Mouse (Mus musculus) small intestine, adult 2 months (tissue): ENCODE results near the gene Dcaf17. TPM values are rescaled to one million over a fixed set of nuclear protein-coding genes. Genes with fewer than 3 reads are reported as not detected.

Experiments used
- H3K27ac ChIP-seq: fragments of 200-500 bp; 2 replicates; pipeline ENCODE4 v1.5.1; 2012; ENCODE audit warnings: low read depth, low read length, control low read depth, inconsistent platforms; ENCODE audit not compliant: insufficient read depth
- H3K27me3 ChIP-seq: fragments of 200-500 bp; 2 replicates; pipeline ENCODE4 v1.6.1; 2012; ENCODE audit warnings: mild to moderate bottlenecking, moderate library complexity, low read length, inconsistent platforms; ENCODE audit not compliant: control insufficient read depth, insufficient read depth
- H3K36me3 ChIP-seq: fragments of 200-500 bp; 2 replicates; pipeline ENCODE4 v1.6.1; 2012; ENCODE audit warnings: mild to moderate bottlenecking, low read length, control low read depth, inconsistent platforms; ENCODE audit not compliant: control insufficient read depth, insufficient read depth
- H3K4me1 ChIP-seq: fragments of 200-500 bp; 2 replicates; pipeline ENCODE4 v1.6.1; 2012; ENCODE audit warnings: low read length, inconsistent platforms, mixed read lengths; ENCODE audit not compliant: control insufficient read depth, insufficient read depth, insufficient read length
- H3K4me3 ChIP-seq: fragments of 200-500 bp; 2 replicates; pipeline ENCODE4 v1.5.1; 2012; ENCODE audit warnings: low read depth, mild to moderate bottlenecking, control low read depth, inconsistent platforms, low read length, moderate library complexity
- CTCF ChIP-seq: fragments of 200-500 bp; IDR thresholded peaks from 2 replicates; pipeline ENCODE4 v1.5.1; 2012; ENCODE audit warnings: low read depth, mild to moderate bottlenecking, control low read depth, inconsistent platforms, low read length, moderate library complexity, mixed read lengths; ENCODE audit not compliant: insufficient replicate concordance, insufficient read length; ENCODE audit errors: extremely low read depth
- POLR2A ChIP-seq: fragments of 200-500 bp; IDR thresholded peaks from 2 replicates; pipeline ENCODE4 v1.6.1; 2012; ENCODE audit warnings: low read depth, mild to moderate bottlenecking, control low read depth, inconsistent platforms, low read length, moderate library complexity
- WGBS: fragments of 180-500 bp; shearing (Covaris S2); methylation state at CpG from one replicate; pipeline ENCODE4 v1.1.7; 2018; 5-methylcytosine and 5-hydroxymethylcytosine counted together
- polyA plus RNA-seq: library from polyadenylated mRNA; depleted of rRNA; stranded (reverse); fragments of >200 nt; gene quantifications from 2 replicates; pipeline ENCODE4 v1.2.3, GENCODE M21; 2012

Dcaf17 gene
- polyA plus RNA-seq, 1 experiment = 2.1 TPM

DNA sequence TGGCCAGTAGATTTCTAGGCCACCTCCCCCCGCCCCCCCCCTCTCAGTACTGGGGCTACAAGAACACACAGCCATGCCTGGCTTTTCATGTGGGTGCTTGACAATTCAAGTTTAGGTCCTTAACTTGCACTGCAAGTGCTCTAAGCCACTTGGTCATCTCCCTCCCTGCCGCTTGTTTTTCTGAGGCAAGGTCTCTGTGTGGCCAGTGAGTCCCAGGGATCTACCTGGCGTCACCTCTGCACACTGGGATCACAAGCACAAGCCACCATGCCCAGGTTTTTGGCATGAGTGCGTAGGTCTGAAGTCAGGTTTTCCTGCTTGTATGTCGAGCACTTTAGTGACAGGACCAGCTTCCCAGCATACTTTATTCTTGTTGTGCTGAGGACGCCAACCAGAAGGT, 31.1 kb upstream of the Dcaf17 start:
- H3K36me3 ChIP-seq = no peaks in the 10 kb centered on the region
- TF ChIP-seq CTCF = no peak
- TF ChIP-seq POLR2A = no peak
- no peaks in the 10 kb centered on the region for H3K27me3 ChIP-seq
- H3K4me1 ChIP-seq = no peaks in the 10 kb centered on the region
- no peak overlapping the region for H3K4me3 ChIP-seq
- H3K27ac ChIP-seq = no peak overlapping the region
- 94% methylated on average over 6 of the region's 6 CpGs for WGBS

DNA sequence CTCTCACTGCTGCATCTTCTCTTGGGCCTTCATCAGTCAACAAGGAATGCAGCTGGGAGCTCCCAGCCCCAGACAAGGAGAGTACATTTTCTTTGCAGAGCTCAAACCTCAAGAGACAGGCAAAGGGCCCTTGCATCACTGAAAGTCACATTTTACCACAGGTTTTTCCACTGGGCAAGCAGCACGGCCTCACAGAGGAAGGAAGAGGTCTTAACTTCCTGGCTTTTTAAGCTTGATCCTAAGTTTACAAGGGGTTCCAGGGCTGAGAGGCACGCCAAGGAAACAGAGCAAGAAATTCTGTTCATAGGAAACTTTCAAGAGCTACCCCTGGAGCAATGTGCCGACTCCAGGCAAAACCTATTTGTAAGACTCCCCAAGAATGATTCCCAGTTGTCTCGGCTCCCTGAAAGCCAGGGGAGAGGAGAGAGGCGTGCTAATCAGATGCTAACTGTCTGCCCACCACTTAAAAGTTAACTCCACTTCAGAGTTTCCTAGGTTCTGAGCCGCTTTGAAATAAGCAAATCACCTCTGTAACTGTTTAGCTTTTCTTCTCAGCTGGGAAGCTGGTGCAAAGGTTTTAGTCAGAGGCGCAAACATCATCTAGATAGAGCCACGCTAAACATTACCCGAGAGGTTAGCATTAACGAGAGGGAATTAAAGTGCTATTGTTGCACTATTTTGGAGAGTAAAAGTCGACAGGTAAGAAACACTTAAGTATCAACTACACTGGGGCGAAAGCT, 29.4 kb upstream of the Dcaf17 start:
- WGBS = 57% methylated on average over 12 of the region's 12 CpGs
- no peaks in the 10 kb centered on the region for H3K4me1 ChIP-seq
- no peak overlapping the region for H3K4me3 ChIP-seq
- no peaks in the 10 kb centered on the region for H3K36me3 ChIP-seq
- TF ChIP-seq POLR2A (no peak), CTCF (no peak)
- H3K27me3 ChIP-seq = no peaks in the 10 kb centered on the region
- H3K27ac ChIP-seq = no peak overlapping the region

GRCm38 (mm10) chr2:71026787-71027186, 28.3 kb upstream of the Dcaf17 start:
- 80% methylated on average over 5 of the region's 5 CpGs for WGBS
- H3K4me3 ChIP-seq = no peak overlapping the region
- no peaks in the 10 kb centered on the region for H3K36me3 ChIP-seq
- TF ChIP-seq POLR2A (no peak), CTCF (no peak; the same call in 1 of the 2 replicates)
- H3K27ac ChIP-seq = no peak overlapping the region
- H3K4me1 ChIP-seq = no peaks in the 10 kb centered on the region
- H3K27me3 ChIP-seq = no peaks in the 10 kb centered on the region

- Histone ChIP-seq H3K27ac (no peak overlapping the region), H3K36me3 (no peaks in the 10 kb centered on the region), H3K4me3 (no peak overlapping the region), H3K27me3 (no peaks in the 10 kb centered on the region), H3K4me1 (no peaks in the 10 kb centered on the region)
- TF ChIP-seq CTCF = no peak
- 97% methylated on average over 9 of the region's 9 CpGs for WGBS
These were observed 27.5 kb upstream of the Dcaf17 start for GRCm38 (mm10) chr2:71027631-71028030.

- 65% methylated on average over 2 of the region's 2 CpGs for WGBS
- H3K4me1 ChIP-seq = no peaks in the 10 kb centered on the region
These were observed 24.5 kb upstream of the Dcaf17 start for GRCm38 (mm10) chr2:71030663-71031062.

GRCm38 (mm10) chr2:71031973-71032794, 22.9 kb upstream of the Dcaf17 start:
- Histone ChIP-seq H3K4me3 (no peak overlapping the region), H3K4me1 (no peaks in the 10 kb centered on the region), H3K36me3 (no peaks in the 10 kb centered on the region), H3K27me3 (no peaks in the 10 kb centered on the region), H3K27ac (no peak overlapping the region)
- no peak for TF ChIP-seq CTCF
- no peak for TF ChIP-seq POLR2A
- 63% methylated on average over 18 of the region's 18 CpGs for WGBS

More at GRCm38 (mm10) chr2:71030663-71031062, 24.5 kb upstream of the Dcaf17 start:
- no peaks in the 10 kb centered on the region for H3K27me3 ChIP-seq
- no peak overlapping the region for H3K4me3 ChIP-seq
- TF ChIP-seq POLR2A = no peak
- no peak for TF ChIP-seq CTCF
- no peaks in the 10 kb centered on the region for H3K36me3 ChIP-seq
- no peak overlapping the region for H3K27ac ChIP-seq

DNA sequence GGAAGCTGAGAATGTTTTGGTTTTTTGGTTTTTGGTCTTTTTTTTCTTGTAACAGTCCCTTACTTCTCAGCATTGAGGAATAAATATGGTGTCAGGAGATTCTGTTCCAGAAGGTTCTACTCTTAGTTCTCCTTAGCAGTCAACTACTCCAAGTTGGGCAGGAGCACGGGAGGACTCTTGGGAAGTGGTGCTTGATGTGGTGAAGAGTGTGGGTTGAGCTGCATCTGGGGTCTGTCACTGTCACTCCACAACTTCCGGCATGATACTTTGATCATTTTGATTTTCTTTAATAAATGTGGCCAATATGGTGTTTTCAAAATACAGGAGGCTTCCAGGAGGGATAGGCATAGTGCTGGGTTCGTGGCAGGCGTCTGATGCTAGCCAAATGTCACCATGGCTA, 22.1 kb upstream of the Dcaf17 start:
- Histone ChIP-seq H3K27ac (no peak overlapping the region), H3K4me3 (no peak overlapping the region), H3K27me3 (no peaks in the 10 kb centered on the region), H3K36me3 (no peaks in the 10 kb centered on the region), H3K4me1 (no peaks in the 10 kb centered on the region)
- TF ChIP-seq POLR2A (no peak), CTCF (no peak)
- WGBS = 91% methylated on average over 4 of the region's 4 CpGs
